Mouse (Mus musculus) CH12F3 (cell line): ENCODE measurements around the gene Car14.
"Not testable (repeated sequence)": the region's sequence is repeated elsewhere in the genome, so short reads cannot be mapped to it uniquely, and the experiment has no call there.

Experiments
- in situ Hi-C: fragments of 300-500 bp; cut with MboI; formaldehyde crosslinking; loops from 2 replicates; pipeline ENCODE4 v1.14.3; 2020; ENCODE audit warnings: low sequenced_read_pairs

The Car14 gene

DNA sequence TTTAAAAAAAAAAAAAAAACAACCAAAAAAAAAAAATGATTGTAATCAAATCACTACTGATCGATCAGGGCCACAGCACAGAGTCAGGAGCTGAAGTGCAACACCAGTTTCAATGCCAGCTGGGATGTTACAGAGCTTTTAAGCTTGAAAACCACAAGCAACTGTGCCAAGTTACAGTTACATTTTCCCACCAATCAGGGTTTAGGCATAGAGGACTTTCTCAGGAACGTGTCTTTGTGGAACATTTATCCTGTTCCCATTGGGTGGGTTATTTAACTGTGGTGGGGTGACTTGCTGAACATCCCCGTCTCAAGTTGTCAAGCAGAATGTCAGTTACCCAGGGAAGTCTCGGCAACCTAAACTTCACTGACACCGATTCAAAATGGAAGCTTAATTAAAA, 20.6 kb upstream of the Car14 start:
- in situ Hi-C loops, result no loop called here

DNA sequence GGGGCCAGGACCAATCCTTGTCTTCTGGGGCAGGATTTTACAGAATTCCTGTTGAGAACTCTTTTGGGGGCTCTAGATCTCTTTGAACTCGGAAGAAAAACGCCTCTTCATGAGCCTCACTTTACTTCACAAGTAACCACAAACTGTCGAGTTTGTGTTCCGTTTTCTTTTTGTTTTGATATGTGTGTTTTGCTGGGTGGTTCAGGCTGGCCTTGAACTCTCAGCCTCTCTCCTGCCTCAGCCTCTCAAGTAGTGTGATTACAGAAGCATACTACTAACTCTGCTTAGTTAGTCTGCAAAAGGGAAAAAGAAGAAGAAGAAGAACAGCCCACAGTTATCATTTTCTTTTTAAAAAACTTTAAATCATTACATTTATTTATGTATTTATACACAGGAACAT, 19.7 kb upstream of the Car14 start:
- in situ Hi-C loops, result no loop called here

- in situ Hi-C loops, result not testable (repeated sequence)
These were observed 18.9 kb upstream of the Car14 start for GRCm38 (mm10) chr3:95923429-95923828.

DNA sequence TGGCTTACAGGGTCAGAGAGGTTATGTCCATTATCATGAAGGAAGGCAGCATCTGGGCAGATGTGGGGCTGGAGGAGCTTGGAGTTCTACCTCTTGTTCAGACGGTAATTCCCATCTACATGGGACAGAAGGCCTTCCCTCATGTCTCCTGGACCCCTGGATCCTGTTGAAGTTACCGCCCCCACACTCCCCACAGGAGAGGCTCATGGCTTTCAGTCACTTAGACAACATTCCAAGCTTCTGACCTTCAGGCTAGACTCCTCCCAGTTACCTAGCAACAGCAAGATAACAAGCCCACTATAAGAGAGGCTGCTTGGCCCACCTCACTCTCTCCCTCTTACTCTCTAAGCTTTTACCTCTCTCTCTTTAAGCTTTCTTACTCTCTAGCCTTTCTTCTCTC, 16.0 kb upstream of the Car14 start:
- in situ Hi-C loops, result not testable (repeated sequence)

DNA sequence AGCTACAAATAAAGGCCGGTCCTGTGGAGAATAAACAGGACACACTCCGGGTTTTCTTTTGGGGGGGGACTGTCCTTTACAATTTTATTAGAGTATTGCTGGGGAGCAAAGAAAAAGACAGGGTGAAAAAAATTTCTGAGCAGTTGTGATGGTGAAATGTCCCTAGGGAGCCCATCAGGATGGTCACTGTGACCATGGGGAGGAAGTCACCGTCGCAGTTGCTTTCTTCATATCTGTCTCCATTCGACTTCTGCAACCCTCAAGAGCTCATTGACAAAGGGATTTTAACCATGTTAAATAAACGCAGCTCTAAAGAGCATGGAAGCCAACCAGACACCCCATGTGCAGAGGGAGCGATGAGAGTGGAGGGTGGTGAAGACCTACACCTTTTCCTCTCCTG, 12.3 kb upstream of the Car14 start:
- in situ Hi-C loops, result no loop called here

DNA sequence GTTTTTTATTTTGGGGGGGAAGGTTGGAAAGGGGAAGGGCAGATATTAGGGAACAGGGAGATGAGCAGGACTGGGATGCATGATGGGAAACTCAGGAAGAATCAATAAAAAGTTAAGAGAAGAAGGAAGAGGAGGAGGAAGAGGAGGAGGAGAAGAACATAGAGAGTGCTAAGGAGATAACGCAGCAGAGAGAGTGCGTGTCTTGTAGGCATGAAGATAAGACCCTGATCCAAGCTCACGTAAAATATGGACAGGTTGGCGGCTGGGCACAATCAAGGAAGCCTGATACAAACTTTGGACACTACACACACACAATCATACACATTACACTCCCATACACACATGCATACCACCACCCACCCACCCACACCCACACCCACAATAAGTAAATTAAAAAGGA, 10.2 kb upstream of the Car14 start:
- in situ Hi-C loops, result no loop called here

DNA sequence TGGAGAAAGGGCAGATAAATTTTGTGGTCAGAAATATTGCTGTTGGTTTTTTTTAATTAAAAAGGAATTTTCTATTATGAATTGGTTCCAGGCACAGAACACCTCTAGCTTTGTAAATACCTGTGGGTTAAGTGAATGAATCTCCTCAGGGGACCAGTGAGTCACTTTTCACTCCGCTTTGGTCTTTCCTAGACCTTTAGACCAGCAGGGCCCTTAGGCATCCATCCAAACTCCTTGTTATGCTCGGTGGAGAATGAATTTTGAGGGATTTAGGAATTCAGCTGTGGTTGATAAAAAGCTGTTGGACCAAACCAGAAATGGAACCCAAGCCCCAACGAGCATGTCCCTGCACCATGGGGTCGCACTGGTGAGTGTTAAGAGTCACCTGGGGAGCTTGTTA, 3.1 kb upstream of the Car14 start:
- in situ Hi-C loops, result no loop called here

GRCm38 (mm10) chr3:95906860-95907259, 2.4 kb upstream of the Car14 start:
- in situ Hi-C loops, result no loop called here

DNA sequence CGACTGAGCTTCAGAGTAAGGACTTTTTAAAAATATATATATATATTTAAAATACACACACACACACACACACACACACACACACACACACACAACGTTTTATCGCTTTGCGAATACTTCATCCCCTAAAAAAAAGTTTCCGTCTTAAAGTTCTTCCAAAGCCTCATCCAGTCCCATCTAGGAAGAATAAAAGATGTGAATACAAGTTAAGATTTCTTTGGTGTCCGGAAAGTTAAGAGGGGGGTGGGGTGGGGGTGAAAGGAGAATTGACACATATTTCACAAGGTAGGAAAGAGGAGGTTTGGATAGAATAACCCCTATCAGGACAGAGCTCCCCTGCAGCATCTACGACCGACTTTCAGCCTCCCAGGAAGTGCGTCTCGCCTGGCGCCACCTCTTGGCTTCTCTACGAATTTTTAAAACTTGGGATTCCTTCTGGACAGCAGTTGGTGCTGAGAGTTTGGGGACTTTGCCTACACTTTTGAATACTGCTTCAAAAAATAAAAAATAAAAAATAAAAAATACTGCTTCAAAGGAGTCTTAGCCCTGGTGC, 1.5 kb upstream of the Car14 start:
- in situ Hi-C loops, result no loop called here

GRCm38 (mm10) chr3:95905146-95905939, 852 bp upstream of the Car14 start:
- in situ Hi-C loops, result no loop called here

DNA sequence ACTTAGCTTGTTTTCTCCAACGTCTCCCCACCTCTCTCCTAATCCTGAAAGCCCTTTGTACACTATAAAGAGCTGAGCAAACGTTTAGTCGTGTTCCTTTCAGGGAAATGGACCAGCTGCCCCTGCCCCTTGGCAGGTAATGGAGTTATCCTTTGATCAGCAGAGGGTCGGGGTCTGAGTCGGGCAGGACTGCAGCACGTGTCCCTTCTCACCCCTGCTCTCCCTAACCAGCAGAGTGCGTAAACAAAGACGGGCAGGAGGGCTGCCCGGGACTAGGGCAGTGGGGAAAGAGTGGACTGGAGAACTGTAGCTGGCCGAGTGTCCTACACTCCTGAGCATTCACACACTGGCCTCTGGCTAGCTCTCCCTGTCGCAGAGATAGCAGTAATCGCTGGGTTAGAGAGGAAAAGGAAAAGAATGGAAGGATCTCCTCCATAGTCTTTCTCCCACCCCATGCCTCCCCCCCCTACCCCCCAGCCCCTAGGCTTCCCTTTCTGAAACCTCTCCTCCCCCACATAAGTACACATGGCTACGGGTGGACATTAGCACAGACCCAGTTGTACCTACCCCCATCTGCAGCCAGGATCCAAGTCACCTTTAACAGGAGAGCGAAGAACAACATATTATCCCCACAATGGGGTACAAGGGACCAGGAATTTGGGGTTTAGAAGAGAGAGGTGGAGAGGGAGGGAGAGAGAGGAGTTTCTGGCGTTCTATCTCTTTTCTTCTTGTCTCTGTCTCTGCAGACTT, 563 bp downstream of the Car14 start:
- in situ Hi-C loops, result no loop called here

DNA sequence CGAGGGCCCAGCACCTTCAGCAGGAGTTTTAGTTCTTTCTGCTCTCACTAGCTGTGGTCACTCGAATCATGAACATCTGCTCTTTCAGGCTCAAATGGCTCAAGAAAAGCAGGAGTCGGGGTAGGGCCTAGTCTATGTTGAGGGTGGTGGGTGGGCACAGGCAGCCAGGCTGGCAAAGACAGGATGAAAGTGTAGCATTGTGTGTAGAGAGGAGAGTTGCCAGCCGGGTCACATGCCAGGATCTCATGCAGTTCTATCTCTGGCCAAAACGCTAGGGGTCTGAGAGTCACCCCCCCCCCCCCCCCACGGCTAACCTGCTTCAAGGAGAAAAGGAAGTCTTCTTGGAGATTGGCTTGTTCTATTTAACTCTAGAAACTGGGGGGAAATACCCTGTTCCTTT, 1.8 kb downstream of the Car14 start:
- in situ Hi-C loops, result no loop called here

DNA sequence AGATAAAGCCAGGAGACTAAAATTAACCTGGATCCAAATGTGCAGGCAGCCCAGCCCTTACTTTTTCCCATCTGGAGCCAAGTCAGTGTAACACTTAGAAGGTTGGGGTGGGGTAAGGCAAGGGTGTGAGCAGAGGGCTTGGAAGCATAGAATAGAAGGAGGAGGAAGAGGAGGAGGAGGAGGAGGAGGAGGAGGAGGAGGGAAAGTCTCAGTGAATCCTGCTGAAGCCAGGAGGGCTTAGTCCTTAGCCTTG, 2.2 kb downstream of the Car14 start:
- in situ Hi-C loops, result no loop called here

- in situ Hi-C loops, result no loop called here
These were observed 2.7 kb downstream of the Car14 start for GRCm38 (mm10) chr3:95901616-95902372.

- in situ Hi-C loops, result no loop called here
These were observed 4.5 kb downstream of the Car14 start for GRCm38 (mm10) chr3:95899800-95900524.

DNA sequence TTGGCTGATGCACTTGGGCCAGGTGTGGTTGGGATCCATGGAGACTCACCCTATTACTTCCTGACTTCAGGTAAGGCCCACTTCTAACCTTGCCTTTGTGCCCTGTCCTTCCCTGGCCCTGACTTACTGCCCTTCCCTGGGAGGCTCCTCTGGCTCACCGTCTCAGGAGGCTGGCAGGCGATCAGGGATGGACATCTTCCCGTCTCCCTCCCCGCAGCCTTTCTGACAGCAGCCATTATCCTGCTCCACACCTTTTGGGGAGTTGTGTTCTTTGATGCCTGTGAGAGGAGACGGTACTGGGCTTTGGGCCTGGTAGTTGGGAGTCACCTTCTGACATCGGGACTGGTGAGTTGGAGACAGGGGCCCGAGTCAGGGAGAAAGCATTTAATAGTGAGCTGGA, 9.0 kb downstream of the Car14 start:
- in situ Hi-C loops, result not testable (repeated sequence)

DNA sequence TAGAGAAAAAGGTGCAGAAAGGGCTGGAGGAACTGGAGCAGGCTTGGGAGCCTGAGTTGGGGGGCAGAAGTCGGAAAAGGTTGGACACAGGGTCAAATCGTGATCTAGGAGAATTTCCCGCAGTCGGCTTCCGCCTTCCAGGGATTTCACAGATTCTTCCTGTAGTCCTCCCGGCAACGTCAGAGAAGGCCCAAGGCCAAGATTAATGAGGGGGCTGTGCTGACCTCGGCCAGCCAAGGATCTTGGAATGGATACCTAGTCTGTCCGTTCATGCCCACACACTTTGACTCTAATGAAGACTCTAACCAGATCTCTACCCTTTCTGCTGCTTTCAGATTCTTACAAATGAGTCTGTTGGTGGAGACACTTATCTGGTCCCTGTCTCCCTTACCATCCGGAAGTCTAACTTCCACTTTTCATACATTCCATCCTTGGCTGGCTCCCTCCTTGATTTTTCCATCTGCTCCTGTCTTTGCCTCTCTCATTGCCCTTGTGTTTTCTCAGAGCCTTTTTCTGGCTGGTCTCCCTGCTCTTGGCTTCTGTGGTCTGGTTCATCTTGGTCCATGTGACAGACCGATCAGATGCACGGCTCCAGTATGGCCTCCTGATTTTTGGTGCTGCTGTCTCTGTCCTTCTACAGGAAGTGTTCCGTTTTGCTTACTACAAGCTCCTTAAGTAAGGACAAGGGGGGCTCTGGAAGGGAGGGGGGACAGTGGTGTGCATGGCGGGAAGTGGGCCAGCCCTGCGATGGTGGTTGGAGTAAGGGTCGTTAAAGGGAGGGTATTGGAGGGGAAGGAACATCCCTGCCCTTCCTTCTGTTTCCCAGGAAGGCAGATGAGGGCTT, 10.0 kb downstream of the Car14 start:
- in situ Hi-C loops, result no loop called here

DNA sequence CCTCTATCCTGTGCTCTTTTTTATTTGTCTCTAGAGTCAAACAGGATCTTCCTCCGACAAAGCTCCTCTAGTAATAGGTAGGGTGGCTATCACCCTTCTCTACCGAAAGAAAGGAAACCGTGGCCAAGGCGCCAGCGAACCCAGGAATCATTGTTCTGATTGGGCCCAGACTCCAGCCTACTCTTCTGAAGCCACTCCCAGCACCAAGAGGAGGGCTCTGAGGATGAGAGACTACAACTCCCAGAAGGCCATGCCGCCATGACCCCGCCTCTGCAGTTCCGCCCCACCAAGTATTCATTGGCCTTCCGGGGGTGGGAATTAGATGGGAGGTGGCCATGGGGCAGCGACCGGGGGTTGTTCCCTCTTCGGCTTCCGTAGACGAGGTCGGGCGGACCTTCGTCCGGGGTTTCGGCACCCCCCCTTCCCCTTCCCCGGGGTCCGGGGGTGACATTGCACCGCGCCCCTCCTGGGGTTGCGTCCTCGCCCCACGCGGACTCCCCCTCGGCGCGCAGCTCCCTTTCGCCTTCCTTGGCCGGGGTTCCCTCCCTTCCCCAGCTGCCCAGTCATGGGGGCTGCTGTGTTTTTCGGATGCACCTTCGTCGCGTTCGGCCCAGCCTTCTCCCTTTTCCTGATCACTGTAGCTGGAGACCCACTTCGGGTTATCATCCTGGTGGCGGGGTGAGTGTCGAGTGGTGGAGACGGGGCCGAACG, 10.7 kb downstream of the Car14 start, which contains the start of gene Aph1a:
TSS of gene Aph1a (plus strand) at position 364 of the 711 bp plus-strand sequence.
- in situ Hi-C loops, result not testable (repeated sequence)

DNA sequence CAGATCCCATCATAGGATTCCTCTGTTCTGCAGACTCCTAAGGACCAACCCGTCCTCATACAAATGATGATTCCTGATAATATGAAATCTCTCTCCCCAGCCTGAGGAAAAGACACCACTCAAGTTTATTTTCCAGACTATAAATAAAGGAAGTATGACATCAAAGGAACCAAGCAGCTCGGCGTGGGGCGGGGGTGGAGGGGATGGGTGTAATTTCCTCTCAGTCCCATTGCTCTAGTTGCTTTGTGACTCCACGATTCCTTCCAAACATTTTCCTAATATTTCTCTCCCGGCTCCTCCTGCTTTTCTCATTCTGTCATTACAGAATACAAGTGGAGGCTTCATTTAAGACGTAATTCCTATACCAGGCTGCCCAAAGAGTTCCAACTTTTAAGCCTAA, 11.4 kb downstream of the Car14 start:
- in situ Hi-C loops, result no loop called here
